Mouse (Mus musculus) embryonic fibroblast, embryonic 13.5 days (primary cell): ENCODE measurements at regions not wholly inside any gene's neighbourhood (a gene's known extent, or its start where the extent isn't known, plus 50 kb on each side); places are given as distances from the start of the nearest gene placed in this dataset.

Experiments
- CTCF ChIP-seq: IDR thresholded peaks from 2 replicates; pipeline ENCODE4 v1.5.1; 2011; ENCODE audit warnings: mild to moderate bottlenecking, control low read depth, low read length, moderate library complexity, borderline replicate concordance; ENCODE audit not compliant: insufficient read depth
- POLR2A ChIP-seq: IDR thresholded peaks from 2 replicates; pipeline ENCODE4 v1.6.1; 2011; ENCODE audit warnings: low read depth, mild to moderate bottlenecking, control low read depth, low read length, moderate library complexity

DNA sequence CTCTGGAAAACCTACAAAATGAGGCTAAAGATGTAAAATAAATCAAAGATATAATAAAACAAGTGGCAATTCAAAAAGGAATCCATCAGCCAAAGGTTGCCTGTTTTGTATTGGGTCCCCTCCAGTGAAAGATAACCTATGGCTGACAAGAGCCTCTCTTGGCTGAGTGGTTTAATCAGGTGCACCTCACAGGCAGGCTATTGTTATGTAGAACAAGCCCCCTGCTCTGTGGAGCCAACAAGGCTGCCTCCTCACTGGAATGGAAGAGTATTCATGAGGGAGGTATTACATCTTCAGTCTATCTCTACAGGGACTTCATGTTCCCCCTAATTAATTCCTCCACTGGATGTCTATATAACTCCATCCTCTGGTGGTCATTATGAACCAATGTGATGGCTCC, 437.1 kb upstream of the Gm10295 start:
- TF ChIP-seq CTCF (no peak), POLR2A (no peak)
